Mouse (Mus musculus): ENCODE data around the gene Nr1d1.
"Not testable (repeated sequence)": the region's sequence is repeated elsewhere in the genome, so short reads cannot be mapped to it uniquely, and the experiment has no call there.

Gene Nr1d1

GRCm38 (mm10) chr11:98750351-98751201 is 24.6 kb downstream of the Nr1d1 start:
- no peak for DNase-seq (ENCODE audit: low spot score)

GRCm38 (mm10) chr11:98749716-98750115 is 25.4 kb downstream of the Nr1d1 start:
- no peak for DNase-seq (ENCODE audit: low spot score)

- no peak for DNase-seq (ENCODE audit: low spot score)
Measured at GRCm38 (mm10) chr11:98748506-98749416, 26.4 kb downstream of the Nr1d1 start.

- no peak for DNase-seq (ENCODE audit: low spot score)
Measured at GRCm38 (mm10) chr11:98747804-98748505, 27.2 kb downstream of the Nr1d1 start.

GRCm38 (mm10) chr11:98746855-98747693 is 28.1 kb downstream of the Nr1d1 start:
- no peak for DNase-seq (ENCODE audit: low spot score)

GRCm38 (mm10) chr11:98745932-98746853 is 28.9 kb downstream of the Nr1d1 start:
- DNase-seq (ENCODE audit: low spot score): no peak

- DNase-seq (ENCODE audit: low spot score): no peak
Measured at GRCm38 (mm10) chr11:98744456-98745019, 30.6 kb downstream of the Nr1d1 start.

- DNase-seq (ENCODE audit: low spot score): no peak
Measured at GRCm38 (mm10) chr11:98743655-98744345, 31.3 kb downstream of the Nr1d1 start.

GRCm38 (mm10) chr11:98742397-98743291 is 32.5 kb downstream of the Nr1d1 start:
- no peak for DNase-seq (ENCODE audit: low spot score)

- no peak for DNase-seq (ENCODE audit: low spot score)
Measured at GRCm38 (mm10) chr11:98741622-98742396, 33.3 kb downstream of the Nr1d1 start.

- no peak for DNase-seq (ENCODE audit: low spot score)
Measured at GRCm38 (mm10) chr11:98741051-98741620, 34.0 kb downstream of the Nr1d1 start.

- no peak for DNase-seq (ENCODE audit: low spot score)
Measured at GRCm38 (mm10) chr11:98740393-98741050, 34.6 kb downstream of the Nr1d1 start, which contains the start of gene Thra. Gene Thra (plus strand): TSS chr11:98740638.

GRCm38 (mm10) chr11:98740026-98740392 is 35.1 kb downstream of the Nr1d1 start:
- DNase-seq (ENCODE audit: low spot score): no peak

- no peak for DNase-seq (ENCODE audit: low spot score)
Measured at GRCm38 (mm10) chr11:98738925-98739324, 36.2 kb downstream of the Nr1d1 start.

- DNase-seq (ENCODE audit: low spot score): no peak
Measured at GRCm38 (mm10) chr11:98738428-98738911, 36.7 kb downstream of the Nr1d1 start.

- not testable (repeated sequence) for DNase-seq (ENCODE audit: low spot score)
Measured at GRCm38 (mm10) chr11:98737220-98737619, 37.9 kb downstream of the Nr1d1 start.

Data from urinary bladder, postnatal 10 days (tissue).